15 mouse cellular contexts compared by ENCODE assay signal in the genomic region with DNA sequence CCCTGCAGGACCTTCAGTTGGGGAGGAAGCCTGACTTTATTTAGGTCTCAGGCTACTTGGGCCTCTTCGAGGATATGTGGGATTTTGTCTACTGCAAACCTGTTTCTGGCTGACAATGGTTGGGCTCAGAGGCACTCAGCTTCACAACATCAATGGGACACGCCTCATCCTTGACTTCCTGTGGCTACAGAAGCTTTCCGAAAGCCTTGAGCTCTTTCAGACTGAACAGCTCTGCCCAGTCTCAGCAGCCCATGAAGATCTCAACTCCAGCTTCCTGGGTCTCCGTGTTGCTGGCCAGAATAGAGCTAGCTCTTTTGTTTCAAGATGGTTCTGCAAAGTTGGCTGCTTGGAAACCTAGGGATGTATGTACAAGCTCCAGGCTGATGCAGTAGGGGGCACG. TPM values are rescaled to one million over a fixed set of nuclear protein-coding genes. Genes with fewer than 3 reads are reported as not detected.
"Had no signal": no experiment of that assay in that cellular context is flagged by ENCODE, and none has a peak within 500 bp of the region (broad histone marks: within the 10 kb centered on the region; RNA-seq: fewer than 3 reads in every experiment).

No protein-coding gene starts in this region.

- H3K36me3 ChIP-seq: limb, embryonic 12.5 days; midbrain, embryonic 13.5 days; neural tube, embryonic 12.5 days had no signal

- DNase-seq: kidney, adult 2 months; kidney, postnatal 14 days; layer of hippocampus, adult 9-11 months; layer of hippocampus, postnatal 36 days; liver; liver, embryonic 13.5 days; lung, adult 18-20 months had no signal

- H3K27ac ChIP-seq: kidney, embryonic 15.5 days; limb, embryonic 12.5 days; liver, embryonic 13.5 days; midbrain, embryonic 13.5 days; neural tube, embryonic 12.5 days had no signal

- H3K27me3 ChIP-seq: kidney, embryonic 15.5 days; limb, embryonic 12.5 days; liver, embryonic 13.5 days; midbrain, embryonic 13.5 days; neural tube, embryonic 12.5 days had no signal

- H3K9ac ChIP-seq: kidney, embryonic 15.5 days; limb, embryonic 12.5 days; liver, embryonic 13.5 days; midbrain, embryonic 13.5 days; neural tube, embryonic 12.5 days had no signal

- ATAC-seq: intestine, embryonic 16.5 days; midbrain, embryonic 13.5 days had no signal

- H3K4me3 ChIP-seq: kidney, embryonic 15.5 days; limb, embryonic 12.5 days; liver, embryonic 13.5 days; midbrain, embryonic 13.5 days; myocyte; neural tube, embryonic 12.5 days had no signal

- H3K9me3 ChIP-seq: kidney, embryonic 15.5 days; liver, embryonic 13.5 days; midbrain, embryonic 13.5 days; neural tube, embryonic 12.5 days had no signal

- H3K4me2 ChIP-seq: kidney, embryonic 15.5 days; limb, embryonic 12.5 days; liver, embryonic 13.5 days; midbrain, embryonic 13.5 days; neural tube, embryonic 12.5 days had no signal

- H3K4me1 ChIP-seq: kidney, embryonic 15.5 days; limb, embryonic 12.5 days; liver, embryonic 13.5 days; midbrain, embryonic 13.5 days; neural tube, embryonic 12.5 days had no signal

RNA-seq across cellular contexts. Expression of a gene that starts 34.9 kb away (rescaled TPM):
- polyA plus RNA-seq: liver, embryonic 13.5 days had no signal

RNA-seq across cellular contexts. Expression of a gene that starts 36.5 kb away (rescaled TPM):
- total RNA-seq: left cerebral cortex, postnatal 36 days; neutrophil, adult 5-6 weeks had no signal
- polyA plus RNA-seq: limb, embryonic 12.5 days; liver, embryonic 13.5 days; midbrain, embryonic 13.5 days; neural tube, embryonic 12.5 days had no signal
